Mouse (Mus musculus) MEL (cell line): Measurements from ENCODE around the gene Myo5a. TPM values are rescaled to one million over a fixed set of nuclear protein-coding genes. Genes with fewer than 3 reads are reported as not detected.

Source experiments
- DNase-seq: peaks from one replicate; pipeline ENCODE4 v3.0.0; 2011; ENCODE audit warnings: low read depth, low spot score
- H3K27ac ChIP-seq: 2 replicates; pipeline ENCODE4 v1.5.1; 2012; ENCODE audit warnings: low read depth, mild to moderate bottlenecking, control low read depth, low read length, moderate library complexity; ENCODE audit not compliant: control insufficient read depth
- H3K27me3 ChIP-seq, 2 experiments: fragments of 150-350 bp in 1 of 2; sonication (generic) in 1 of 2; 2 replicates each; pipeline ENCODE4 v1.6.1; 2012; ENCODE audit warnings: low read length in 2 of 2, mild to moderate bottlenecking in 2 of 2, improper control_type of control experiment in 1 of 2, moderate library complexity in 1 of 2; ENCODE audit not compliant: insufficient read depth in 2 of 2, control insufficient read depth in 1 of 2
- H3K36me3 ChIP-seq, 2 experiments: 2 replicates each; pipeline ENCODE4 v1.6.1; 2012 to 2014; ENCODE audit warnings: low read length in 2 of 2, improper control_type of control experiment in 1 of 2, inconsistent platforms in 1 of 2, mild to moderate bottlenecking in 1 of 2; ENCODE audit not compliant: insufficient read depth in 2 of 2, control insufficient read depth in 1 of 2
- H3K4me1 ChIP-seq, 2 experiments: fragments of 150-350 bp in 1 of 2; sonication (generic) in 1 of 2; 2 replicates each; pipeline ENCODE4 v1.6.1; 2012; ENCODE audit warnings: low read length in 2 of 2, improper control_type of control experiment in 1 of 2, mild to moderate bottlenecking in 1 of 2; ENCODE audit not compliant: insufficient read depth in 2 of 2, control insufficient read depth in 1 of 2
- H3K4me3 ChIP-seq, 2 experiments: fragments of 150-350 bp in 1 of 2; sonication (generic) in 1 of 2; 2 replicates each; pipeline ENCODE4 v1.5.1; 2012; ENCODE audit warnings: low read depth in 2 of 2, low read length in 2 of 2, mild to moderate bottlenecking in 2 of 2, moderate library complexity in 2 of 2, control low read depth in 1 of 2, improper control_type of control experiment in 1 of 2; ENCODE audit not compliant: control insufficient read depth in 1 of 2, insufficient read depth in 1 of 2
- H3K79me2 ChIP-seq: 2 replicates; pipeline ENCODE4 v1.6.1; 2012; ENCODE audit warnings: mild to moderate bottlenecking, low read length, moderate library complexity; ENCODE audit not compliant: control insufficient read depth, poor library complexity, insufficient read depth
- H3K9ac ChIP-seq: 2 replicates; pipeline ENCODE4 v1.6.1; 2012; ENCODE audit warnings: low read depth, mild to moderate bottlenecking, control low read depth, low read length, moderate library complexity; ENCODE audit not compliant: control insufficient read depth, poor library complexity, severe bottlenecking
- H3K9me3 ChIP-seq: fragments of 150-350 bp; sonication (generic); replicated peaks from 2 replicates; pipeline ENCODE4 v1.6.1; 2012; ENCODE audit warnings: mild to moderate bottlenecking, low read length, improper control_type of control experiment, moderate library complexity; ENCODE audit not compliant: insufficient read depth
- CHD1 ChIP-seq: IDR thresholded peaks from 2 replicates; pipeline ENCODE4 v1.6.1; 2012; ENCODE audit warnings: low read depth, mild to moderate bottlenecking, inconsistent platforms, low read length, improper control_type of control experiment
- CHD2 ChIP-seq: IDR thresholded peaks from 2 replicates; pipeline ENCODE4 v1.6.1; 2011; ENCODE audit warnings: low read length, improper control_type of control experiment
- CTCF ChIP-seq, 3 experiments: IDR thresholded peaks in 2 of 3; conservative IDR thresholded peaks in 1 of 3; 2 replicates each; pipeline ENCODE4 v1.5.1; 2011 to 2012; ENCODE audit warnings: low read length in 3 of 3, low read depth in 2 of 3, mild to moderate bottlenecking in 2 of 3, improper control_type of control experiment in 1 of 3, inconsistent platforms in 1 of 3, mixed read lengths in 1 of 3, moderate library complexity in 1 of 3; ENCODE audit not compliant: control insufficient read depth in 1 of 3, insufficient read depth in 1 of 3, poor library complexity in 1 of 3, severe bottlenecking in 1 of 3
- E2F4 ChIP-seq: IDR thresholded peaks from 2 replicates; pipeline ENCODE4 v1.6.1; 2011; ENCODE audit warnings: low read depth, low read length, improper control_type of control experiment, borderline replicate concordance
- EP300 ChIP-seq, 2 experiments: IDR thresholded peaks; 2 replicates each; pipeline ENCODE4 v1.6.1; 2011; ENCODE audit warnings: improper control_type of control experiment in 2 of 2, low read length in 2 of 2, low read depth in 1 of 2, mild to moderate bottlenecking in 1 of 2
- ETS1 ChIP-seq: IDR thresholded peaks from 2 replicates; pipeline ENCODE4 v1.6.1; 2012; ENCODE audit warnings: low read depth, mild to moderate bottlenecking, inconsistent platforms, low read length, improper control_type of control experiment, moderate library complexity
- GATA1 ChIP-seq: IDR thresholded peaks from 2 replicates; pipeline ENCODE4 v1.6.1; 2011; ENCODE audit warnings: low read depth, low read length, improper control_type of control experiment
- HCFC1 ChIP-seq: IDR thresholded peaks from 2 replicates; pipeline ENCODE4 v1.6.1; 2012; ENCODE audit warnings: low read depth, mild to moderate bottlenecking, inconsistent platforms, low read length, improper control_type of control experiment, moderate library complexity
- MAX ChIP-seq: IDR thresholded peaks from 2 replicates; pipeline ENCODE4 v1.6.1; 2011; ENCODE audit warnings: low read length, improper control_type of control experiment
- MYC ChIP-seq: IDR thresholded peaks from 2 replicates; pipeline ENCODE4 v1.6.1; 2011; ENCODE audit warnings: low read depth, mild to moderate bottlenecking, low read length, improper control_type of control experiment, moderate library complexity
- NRF1 ChIP-seq: IDR thresholded peaks from 2 replicates; pipeline ENCODE4 v1.6.1; 2014; ENCODE audit warnings: low read depth, mild to moderate bottlenecking, inconsistent platforms, low read length, improper control_type of control experiment, moderate library complexity; ENCODE audit not compliant: poor library complexity, insufficient read depth, severe bottlenecking
- POLR2AphosphoS2 ChIP-seq: IDR thresholded peaks from 2 replicates; pipeline ENCODE4 v1.6.1; 2011; ENCODE audit warnings: low read length, improper control_type of control experiment
- POLR2AphosphoS5 ChIP-seq: IDR thresholded peaks from 2 replicates; pipeline ENCODE4 v1.6.1; 2012; ENCODE audit warnings: low read depth, borderline replicate concordance, mild to moderate bottlenecking, inconsistent platforms, low read length, moderate library complexity, mixed read lengths
- RAD21 ChIP-seq: IDR thresholded peaks from 2 replicates; pipeline ENCODE4 v1.6.1; 2011; ENCODE audit warnings: mild to moderate bottlenecking, low read depth, low read length, improper control_type of control experiment
- SIN3A ChIP-seq: IDR thresholded peaks from 2 replicates; pipeline ENCODE4 v1.6.1; 2012; ENCODE audit warnings: low read length, improper control_type of control experiment, inconsistent platforms
- SMC3 ChIP-seq: IDR thresholded peaks from 2 replicates; pipeline ENCODE4 v1.6.1; 2011; ENCODE audit warnings: low read depth, low read length, improper control_type of control experiment
- TBP ChIP-seq: IDR thresholded peaks from 2 replicates; pipeline ENCODE4 v1.8.0; 2011; ENCODE audit warnings: low read depth, low read length, improper control_type of control experiment
- TCF12 ChIP-seq: IDR thresholded peaks from 2 replicates; pipeline ENCODE4 v1.6.1; 2014; ENCODE audit warnings: low read depth, mild to moderate bottlenecking, inconsistent platforms, low read length, improper control_type of control experiment, moderate library complexity
- UBTF ChIP-seq: IDR thresholded peaks from 2 replicates; pipeline ENCODE4 v1.6.1; 2012; ENCODE audit warnings: low read depth, mild to moderate bottlenecking, inconsistent platforms, low read length, improper control_type of control experiment, moderate library complexity, borderline replicate concordance; ENCODE audit not compliant: insufficient read depth
- ZNF384 ChIP-seq: IDR thresholded peaks from 2 replicates; pipeline ENCODE4 v1.6.1; 2012; ENCODE audit warnings: low read depth, mild to moderate bottlenecking, inconsistent platforms, low read length, improper control_type of control experiment
- polyA plus RNA-seq, 2 experiments: library from polyadenylated mRNA; stranded (reverse) in 1 of 2; unstranded in 1 of 2; fragments of >175 nt in 1 of 2; fragments of >200 nt in 1 of 2; gene quantifications; 2 replicates each; pipeline versions ENCODE4 v1.2.1 to v1.2.4; 2012; ENCODE audit warnings: low replicate concordance in 2 of 2, low read depth in 1 of 2; ENCODE audit not compliant: insufficient read length in 2 of 2, insufficient read depth in 1 of 2, missing spikeins in 1 of 2
- total RNA-seq: library from RNA; depleted of rRNA; stranded (reverse); fragments of 300-350 nt; gene quantifications from 2 replicates; pipeline ENCODE4 v1.2.3, GENCODE M21; 2012

Myo5a gene
- total and polyA plus RNA-seq, 3 experiments: 18.9 to 208 (median 49.0) TPM

GRCm38 (mm10) chr9:75034691-75035090 is 36.1 kb upstream of the Myo5a start:
- TF ChIP-seq CTCF (IDR thresholded peaks at IDR 0.05 in 2 of 3, conservative IDR thresholded peaks at IDR 0.05 in 1 of 3; ENCODE audit: control insufficient read depth in 1 of 3, insufficient read depth in 1 of 3, low read depth in 2 of 3, low read length in 3 of 3, poor library complexity in 1 of 3, severe bottlenecking in 1 of 3): no peak
- TF ChIP-seq CHD1: no peak
- no peak for TF ChIP-seq NRF1
- TF ChIP-seq SMC3: no peak
- no peak for TF ChIP-seq ZNF384
- no peak for TF ChIP-seq POLR2AphosphoS5
- no peak for TF ChIP-seq TBP
- no peak for TF ChIP-seq MYC
- no peak for TF ChIP-seq POLR2AphosphoS2
- no peak for TF ChIP-seq TCF12
- TF ChIP-seq UBTF: no peak
- no peak for TF ChIP-seq GATA1
- TF ChIP-seq CHD2: no peak
- no peak for TF ChIP-seq E2F4
- TF ChIP-seq RAD21: no peak
- TF ChIP-seq SIN3A: no peak
- no peak for TF ChIP-seq ETS1
- TF ChIP-seq MAX: no peak
- no peak for TF ChIP-seq EP300 (IDR thresholded peaks at IDR 0.05; ENCODE audit: low read depth in 1 of 2, low read length in 2 of 2)
- Histone ChIP-seq H3K9me3 (no peaks in the 10 kb centered on the region), H3K4me1 (peaks cover 3 to 5% of the 10 kb centered on the region in 2 experiments; a peak in 3 of 4 replicates), H3K4me3 (no peak overlapping the region), H3K9ac (no peak overlapping the region), H3K27ac (no peak overlapping the region), H3K79me2 (peaks cover 18% of the 10 kb centered on the region), H3K27me3 (no peaks in the 10 kb centered on the region), H3K36me3 (peaks cover 0 to 7% of the 10 kb centered on the region in 2 experiments; a peak in 2 of 4 replicates)
- DNase-seq: no peak

GRCm38 (mm10) chr9:75035944-75036343 is 34.9 kb upstream of the Myo5a start:
- Histone ChIP-seq H3K9me3 (no peaks in the 10 kb centered on the region), H3K27ac (no peak overlapping the region), H3K4me1 (peaks cover 5 to 9% of the 10 kb centered on the region in 2 experiments; a peak in 3 of 4 replicates), H3K79me2 (peaks cover 26% of the 10 kb centered on the region), H3K27me3 (no peaks in the 10 kb centered on the region), H3K36me3 (peaks cover 0 to 16% of the 10 kb centered on the region in 2 experiments; a peak in 2 of 4 replicates), H3K4me3 (no peak overlapping the region), H3K9ac (no peak overlapping the region)
- no peak for TF ChIP-seq GATA1
- TF ChIP-seq SMC3: no peak
- TF ChIP-seq POLR2AphosphoS2: no peak
- TF ChIP-seq HCFC1: no peak
- no peak for TF ChIP-seq TCF12
- TF ChIP-seq ZNF384: no peak
- TF ChIP-seq ETS1: no peak
- TF ChIP-seq E2F4: no peak
- DNase-seq: no peak
